Mouse (Mus musculus) hindbrain, postnatal 0 days (tissue): Measurements from ENCODE around the gene Tmem199. TPM values are rescaled to one million over a fixed set of nuclear protein-coding genes. Genes with fewer than 3 reads are reported as not detected.

ENCODE experiments used
- ATAC-seq: fragments of 200-750 bp; cut with Nextera tagmentation; 2 replicates; pipeline ENCODE4 v1.8.0; 2017; ENCODE audit warnings: mild to moderate bottlenecking, moderate TSS enrichment, moderate library complexity
- DNase-seq: peaks from one replicate; pipeline ENCODE4 v3.0.0-alpha.2; 2015; ENCODE audit warnings: low spot score
- H3K27ac ChIP-seq: fragments of 300-500 bp; sonication (generic); 2 replicates; pipeline ENCODE4 v1.5.1; 2014; ENCODE audit warnings: mild to moderate bottlenecking
- H3K27me3 ChIP-seq: fragments of 300-500 bp; sonication (generic); 2 replicates; pipeline ENCODE4 v1.6.1; 2014; ENCODE audit warnings: low read length, mixed read lengths; ENCODE audit not compliant: insufficient read depth
- H3K36me3 ChIP-seq: fragments of 300-500 bp; sonication (generic); 2 replicates; pipeline ENCODE4 v1.6.1; 2014; ENCODE audit warnings: low read length, mixed read lengths; ENCODE audit not compliant: insufficient read depth
- H3K4me1 ChIP-seq: fragments of 300-500 bp; sonication (generic); 2 replicates; pipeline ENCODE4 v1.6.1; 2014; ENCODE audit warnings: antibody characterized with exemption, low read length, mixed read lengths; ENCODE audit not compliant: insufficient read depth
- H3K4me2 ChIP-seq: fragments of 300-500 bp; sonication (generic); 2 replicates; pipeline ENCODE4 v1.6.1; 2014; ENCODE audit warnings: low read depth, mild to moderate bottlenecking, low read length, moderate library complexity, mixed read lengths
- H3K4me3 ChIP-seq: fragments of 300-500 bp; sonication (generic); 2 replicates; pipeline ENCODE4 v1.5.1; 2014; ENCODE audit warnings: low read length
- H3K9ac ChIP-seq: fragments of 300-500 bp; sonication (generic); replicated peaks from 2 replicates; pipeline ENCODE4 v1.6.1; 2014; ENCODE audit warnings: mild to moderate bottlenecking, low read length, moderate library complexity, mixed read lengths
- H3K9me3 ChIP-seq: fragments of 300-500 bp; sonication (generic); 2 replicates; pipeline ENCODE4 v1.6.1; 2016; ENCODE audit warnings: low read length, mixed read lengths
- CTCF ChIP-seq: IDR thresholded peaks from 2 replicates; pipeline ENCODE4 v1.5.1; 2016; ENCODE audit warnings: antibody characterized with exemption, control low read depth, low read depth
- WGBS: fragments of 180-500 bp; shearing (Covaris S2); extraction: QIAGEN DNeasy Blood & Tissue Kit; methylation state at CpG from one replicate; pipeline ENCODE4 v1.1.7; 2014; 5-methylcytosine and 5-hydroxymethylcytosine counted together
- polyA plus RNA-seq: library from polyadenylated mRNA; unstranded; fragments of >200 nt; fragmentation: Nextera tagmentation; extraction: Ambion mirVana; gene quantifications from 2 replicates; pipeline ENCODE4 v1.2.1, GENCODE M21; 2015
- total RNA-seq: library from RNA; depleted of rRNA; stranded (reverse); fragments of >200 nt; gene quantifications from 2 replicates; pipeline ENCODE4 v1.2.3, GENCODE M21; 2014

Gene Tmem199
- total and polyA plus RNA-seq, 2 experiments from 2014 or later: 40.3 to 84.8 TPM

DNA sequence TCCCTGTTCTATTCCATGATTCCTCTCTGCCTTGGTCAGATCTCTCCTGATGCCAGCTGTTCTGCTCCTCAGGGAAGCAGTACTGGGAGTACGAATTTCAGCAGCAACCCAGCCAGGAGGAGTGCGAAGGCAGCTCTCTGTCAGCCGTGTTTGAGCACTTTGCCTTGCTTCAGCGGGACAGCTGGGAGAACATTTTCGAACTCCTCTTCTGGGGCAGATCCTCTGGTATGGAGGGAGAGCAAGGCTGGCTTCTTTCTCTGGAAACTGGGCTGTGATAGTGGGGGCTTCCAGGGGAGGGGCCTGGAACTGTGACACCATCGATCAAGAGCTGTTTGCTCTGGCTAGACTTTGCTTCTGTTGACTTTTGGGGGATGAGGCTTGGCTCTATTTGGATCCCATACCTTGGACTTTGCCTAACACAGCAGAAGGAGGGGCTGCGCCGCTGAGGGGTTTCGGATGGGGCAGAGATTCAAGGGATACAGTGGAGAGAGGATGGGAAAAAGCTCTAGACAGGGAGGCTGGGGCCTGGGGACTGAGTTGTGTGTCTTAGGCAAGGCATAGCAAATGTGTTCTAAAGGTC is 11.3 kb downstream of the Tmem199 start:
- Histone ChIP-seq H3K4me1 (peaks cover 4% of the 10 kb centered on the region; the same call in 1 of the 2 replicates), H3K9ac (no peak overlapping the region), H3K4me2 (0 out of 2 replicates have a peak overlapping the region, but pooled peaks have one; percentile 0), H3K36me3 (no peaks in the 10 kb centered on the region), H3K27me3 (no peaks in the 10 kb centered on the region), H3K9me3 (no peaks in the 10 kb centered on the region), H3K4me3 (no peak overlapping the region), H3K27ac (no peak overlapping the region)
- DNase-seq (no peak), ATAC-seq (no peak)
- TF ChIP-seq CTCF: no peak
- 76% methylated on average over 9 of the region's 9 CpGs for whole genome bisulfite sequencing

DNA sequence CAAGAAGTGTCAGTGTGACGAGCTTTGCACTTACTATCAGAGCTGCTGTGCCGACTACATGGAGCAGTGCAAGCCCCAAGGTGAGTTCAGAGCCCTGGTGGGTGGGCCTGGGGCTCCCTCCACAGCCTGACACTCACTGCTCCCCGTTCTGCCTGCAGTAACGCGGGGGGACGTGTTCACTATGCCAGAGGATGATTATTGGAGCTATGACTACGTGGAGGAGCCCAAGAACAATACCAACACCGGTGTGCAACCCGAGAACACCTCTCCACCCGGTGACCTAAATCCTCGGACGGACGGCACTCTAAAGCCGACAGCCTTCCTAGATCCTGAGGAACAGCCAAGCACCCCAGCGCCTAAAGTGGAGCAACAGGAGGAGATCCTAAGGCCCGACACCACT is 12.4 kb downstream of the Tmem199 start:
- TF ChIP-seq CTCF: no peak
- no peaks in the 10 kb centered on the region for H3K9me3 ChIP-seq
- H3K4me1 ChIP-seq: peaks cover 4% of the 10 kb centered on the region; the same call in 1 of the 2 replicates
- no peak overlapping the region for H3K4me2 ChIP-seq
- H3K4me3 ChIP-seq: no peak overlapping the region; the same call in 1 of the 2 replicates
- H3K9ac ChIP-seq: no peak overlapping the region
- H3K27me3 ChIP-seq: no peaks in the 10 kb centered on the region
- WGBS: 58% methylated on average over 16 of the region's 16 CpGs
- H3K27ac ChIP-seq: no peak overlapping the region
- H3K36me3 ChIP-seq: no peaks in the 10 kb centered on the region
- DNase-seq (no peak), ATAC-seq (no peak)

DNA sequence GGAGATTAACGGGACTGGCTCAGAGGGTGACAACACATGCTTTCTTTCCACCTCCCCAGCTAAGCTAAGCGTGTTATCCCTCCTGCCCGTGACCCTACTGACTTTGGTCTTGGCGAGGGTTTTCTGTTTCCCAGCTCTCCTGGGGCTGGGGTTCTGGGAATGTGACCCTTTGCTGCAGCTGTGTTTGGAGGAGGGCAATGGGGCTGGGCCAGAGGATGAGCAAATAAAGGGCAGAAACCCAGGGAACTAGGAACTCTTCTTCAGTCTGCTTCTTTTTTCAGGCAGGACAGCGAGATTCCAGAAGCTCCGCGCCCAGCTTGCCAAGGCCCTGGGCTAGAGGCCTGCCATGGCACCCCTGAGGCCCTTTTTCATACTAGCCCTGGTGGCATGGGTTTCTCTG is 13.0 kb downstream of the Tmem199 start, which contains the start of gene Vtn:
TSS of gene Vtn (plus strand) at position 88 of the 400 bp plus-strand sequence.
- Histone ChIP-seq H3K9ac (peak within 1 kb of the TSS; percentile 76), H3K4me3 (peak within 1 kb of the TSS; percentile 70), H3K4me2 (peak within 1 kb of the TSS; percentile 79), H3K4me1 (peaks cover 4% of the 10 kb centered on the region; the same call in 1 of the 2 replicates), H3K9me3 (no peaks in the 10 kb centered on the region), H3K36me3 (no peaks in the 10 kb centered on the region), H3K27me3 (no peaks in the 10 kb centered on the region), H3K27ac (peak within 1 kb of the TSS; percentile 94)
- 61% methylated on average over 7 of the region's 7 CpGs for WGBS
- no peak for DNase-seq
- ATAC-seq: no peak
- no peak for TF ChIP-seq CTCF

DNA sequence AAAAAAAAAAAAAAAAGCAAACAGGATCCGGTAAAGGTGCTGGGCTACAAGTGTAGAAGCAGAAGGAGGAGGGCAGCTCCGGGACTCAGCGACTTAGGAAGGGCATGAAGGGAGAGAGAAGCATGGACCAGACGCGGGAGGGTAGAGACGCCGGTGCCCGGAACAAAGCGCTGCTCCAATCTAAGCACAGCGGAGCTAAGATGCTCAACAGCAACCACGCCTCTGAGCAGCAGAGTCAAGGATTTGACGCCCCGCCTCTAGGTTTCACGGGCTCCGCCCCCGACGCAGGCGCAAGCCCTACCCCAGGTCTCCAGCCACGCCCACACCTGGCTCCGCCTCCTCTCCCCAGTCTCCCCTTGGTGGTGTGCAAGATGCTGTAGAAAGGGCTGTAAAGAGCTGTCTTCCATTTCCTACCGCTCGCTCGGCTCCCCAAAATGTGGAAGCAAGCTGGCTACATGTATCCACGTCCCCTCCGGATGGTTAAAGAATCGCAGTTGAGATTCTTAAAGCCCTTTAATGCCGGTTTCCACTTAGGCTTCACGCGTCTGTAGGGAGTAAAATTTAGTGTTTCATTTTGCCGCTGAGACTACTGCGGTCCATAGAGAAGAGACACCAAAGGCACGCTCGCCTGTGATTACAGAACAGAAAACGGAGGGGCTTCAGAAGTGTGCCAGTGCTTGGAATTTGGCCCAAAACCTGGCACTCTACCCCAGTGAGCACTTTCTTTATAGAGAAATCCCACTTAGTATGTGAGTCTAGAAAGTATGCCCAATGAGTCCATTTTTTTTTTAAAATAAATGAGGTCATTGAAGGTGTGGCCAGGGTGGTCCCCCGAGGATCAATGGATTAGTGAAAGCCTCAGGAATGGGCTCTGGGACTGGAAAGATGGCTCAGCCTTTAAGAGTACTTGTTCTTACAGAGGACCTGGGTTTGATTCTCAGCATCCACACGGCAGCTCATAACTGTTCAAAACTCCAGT is 14.1 kb downstream of the Tmem199 start, which contains the start of gene Sarm1:
TSS of gene Sarm1 (minus strand) at position 211 of the 979 bp plus-strand sequence.
- Histone ChIP-seq H3K9ac (peak within 1 kb of the TSS; percentile 76), H3K4me3 (peak within 1 kb of the TSS; percentile 70), H3K27ac (peak within 1 kb of the TSS; percentile 94), H3K36me3 (no peaks in the 10 kb centered on the region), H3K4me2 (peak within 1 kb of the TSS; percentile 79), H3K4me1 (peaks cover 4% of the 10 kb centered on the region; the same call in 1 of the 2 replicates), H3K9me3 (no peaks in the 10 kb centered on the region), H3K27me3 (no peaks in the 10 kb centered on the region)
- TF ChIP-seq CTCF: no peak
- peak; percentile 97 for ATAC-seq
- WGBS: 2% methylated on average over 36 of the region's 36 CpGs
- peak; percentile 99 for DNase-seq

DNA sequence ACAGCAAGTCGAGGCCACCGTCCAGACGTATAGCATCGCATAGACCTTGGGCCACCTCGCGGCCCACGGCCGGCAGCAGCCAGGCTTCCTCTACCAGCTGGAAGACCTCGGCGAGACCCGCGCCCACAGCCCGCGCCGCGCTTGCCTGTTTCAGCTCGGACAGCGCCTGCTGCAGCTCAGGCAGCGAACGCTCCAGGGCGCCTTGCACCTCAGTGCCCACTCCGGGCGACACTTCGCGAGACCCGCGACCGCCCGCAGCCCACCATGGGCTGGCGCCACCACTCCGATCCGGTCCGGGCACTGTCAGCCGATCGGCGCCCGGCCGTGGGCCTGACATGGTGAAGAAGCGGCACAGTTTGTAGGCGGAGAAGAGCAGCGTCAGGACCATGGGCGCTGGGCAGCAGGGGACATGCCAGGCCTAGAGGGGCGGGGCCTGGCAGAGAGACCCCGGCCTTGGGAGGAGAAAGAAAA is 14.9 kb downstream of the Tmem199 start:
- H3K4me1 ChIP-seq: peaks cover 4% of the 10 kb centered on the region; the same call in 1 of the 2 replicates
- peak; percentile 77 for ATAC-seq
- TF ChIP-seq CTCF: no peak

DNA sequence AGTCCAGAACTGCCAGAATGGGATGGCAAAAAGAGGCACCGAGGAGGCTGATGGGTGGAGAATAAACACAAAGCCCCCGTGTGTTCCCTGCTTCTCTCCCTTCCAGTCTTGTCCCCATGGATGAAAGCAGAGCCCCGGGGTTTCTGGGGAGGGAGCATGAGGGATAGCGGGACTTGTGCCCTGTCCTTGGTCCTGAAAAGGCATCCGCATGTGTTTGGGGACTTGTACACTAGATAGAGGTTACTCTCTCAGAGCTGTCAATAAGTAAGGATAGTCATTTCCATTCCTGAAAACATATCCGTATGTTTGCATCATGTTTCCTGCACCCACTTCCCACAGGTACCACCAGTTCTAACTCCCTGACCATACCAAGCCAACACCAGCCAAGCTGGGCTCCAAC is 16.1 kb downstream of the Tmem199 start:
- DNase-seq (peak; percentile 44), ATAC-seq (no peak)
- peak overlapping the region; percentile 3; the same call in 1 of the 2 replicates for H3K9ac ChIP-seq
- H3K4me3 ChIP-seq: peak overlapping the region; percentile 70
- peak overlapping the region; percentile 79 for H3K4me2 ChIP-seq
- peaks cover 4% of the 10 kb centered on the region; the same call in 1 of the 2 replicates for H3K4me1 ChIP-seq
- H3K27me3 ChIP-seq: no peaks in the 10 kb centered on the region
- H3K9me3 ChIP-seq: no peaks in the 10 kb centered on the region
- no peak for TF ChIP-seq CTCF
- 5% methylated on average over 6 of the region's 6 CpGs for WGBS
- no peaks in the 10 kb centered on the region for H3K36me3 ChIP-seq
- no peak overlapping the region for H3K27ac ChIP-seq

More for the DNA sequence above, 14.9 kb downstream of the Tmem199 start:
- peak overlapping the region; percentile 79 for H3K4me2 ChIP-seq
- peak overlapping the region; percentile 94 for H3K27ac ChIP-seq
- peak overlapping the region; percentile 76 for H3K9ac ChIP-seq
- H3K4me3 ChIP-seq: peak overlapping the region; percentile 70
- under 1% methylated on average over 43 of the region's 44 CpGs for WGBS
- no peaks in the 10 kb centered on the region for H3K27me3 ChIP-seq
- H3K9me3 ChIP-seq: no peaks in the 10 kb centered on the region
- peak; percentile 79 for DNase-seq
- H3K36me3 ChIP-seq: no peaks in the 10 kb centered on the region
